Mouse (Mus musculus) embryo, embryonic 11.5 days (tissue): ENCODE data around the gene Napsa.

ENCODE experiments used
- DNase-seq: peaks from one replicate; pipeline ENCODE4 v3.0.0-alpha.2; 2012; ENCODE audit warnings: low read depth, low spot score

The Napsa gene

GRCm38 (mm10) chr7:44572213-44572701 is at the start of gene Napsa:
Napsa (plus strand) TSS chr7:44572380.
- no peak for DNase-seq

- no peak for DNase-seq
These were observed 49.1 kb upstream of the Napsa start for GRCm38 (mm10) chr7:44523056-44523455.

- no peak for DNase-seq
These were observed 47.7 kb upstream of the Napsa start, which contains the start of gene Mybpc2 for GRCm38 (mm10) chr7:44524502-44524901. Mybpc2 (minus strand) TSS chr7:44524656.

- DNase-seq: no peak
These were observed 46.9 kb upstream of the Napsa start for GRCm38 (mm10) chr7:44525126-44525832.

GRCm38 (mm10) chr7:44526414-44527154 is 45.6 kb upstream of the Napsa start:
- no peak for DNase-seq

GRCm38 (mm10) chr7:44527483-44528398 is 44.4 kb upstream of the Napsa start:
- DNase-seq: peak; percentile 43

- no peak for DNase-seq
These were observed 42.7 kb upstream of the Napsa start for GRCm38 (mm10) chr7:44529518-44529917.

- no peak for DNase-seq
These were observed 41.7 kb upstream of the Napsa start for GRCm38 (mm10) chr7:44530507-44530906.

- no peak for DNase-seq
These were observed 41.0 kb upstream of the Napsa start for GRCm38 (mm10) chr7:44531207-44531606.

GRCm38 (mm10) chr7:44531946-44532732 is 40.0 kb upstream of the Napsa start, which contains the start of gene Spib:
Spib (minus strand) TSS chr7:44532071.
- DNase-seq: no peak

GRCm38 (mm10) chr7:44532918-44533745 is 39.0 kb upstream of the Napsa start:
- no peak for DNase-seq

- DNase-seq: no peak
These were observed 38.5 kb upstream of the Napsa start for GRCm38 (mm10) chr7:44533746-44534045.

- DNase-seq: no peak
These were observed 37.9 kb upstream of the Napsa start for GRCm38 (mm10) chr7:44534242-44534641.

GRCm38 (mm10) chr7:44534656-44535441 is 37.3 kb upstream of the Napsa start:
- DNase-seq: no peak

GRCm38 (mm10) chr7:44535657-44536589 is 36.3 kb upstream of the Napsa start:
- DNase-seq: no peak

- DNase-seq: no peak
These were observed 35.6 kb upstream of the Napsa start for GRCm38 (mm10) chr7:44536590-44536968.

- DNase-seq: no peak
These were observed 35.2 kb upstream of the Napsa start for GRCm38 (mm10) chr7:44537009-44537408.

- no peak for DNase-seq
These were observed 34.7 kb upstream of the Napsa start for GRCm38 (mm10) chr7:44537496-44537895.
